Mouse (Mus musculus): Measurements from ENCODE around the gene Dnah8.

DNA sequence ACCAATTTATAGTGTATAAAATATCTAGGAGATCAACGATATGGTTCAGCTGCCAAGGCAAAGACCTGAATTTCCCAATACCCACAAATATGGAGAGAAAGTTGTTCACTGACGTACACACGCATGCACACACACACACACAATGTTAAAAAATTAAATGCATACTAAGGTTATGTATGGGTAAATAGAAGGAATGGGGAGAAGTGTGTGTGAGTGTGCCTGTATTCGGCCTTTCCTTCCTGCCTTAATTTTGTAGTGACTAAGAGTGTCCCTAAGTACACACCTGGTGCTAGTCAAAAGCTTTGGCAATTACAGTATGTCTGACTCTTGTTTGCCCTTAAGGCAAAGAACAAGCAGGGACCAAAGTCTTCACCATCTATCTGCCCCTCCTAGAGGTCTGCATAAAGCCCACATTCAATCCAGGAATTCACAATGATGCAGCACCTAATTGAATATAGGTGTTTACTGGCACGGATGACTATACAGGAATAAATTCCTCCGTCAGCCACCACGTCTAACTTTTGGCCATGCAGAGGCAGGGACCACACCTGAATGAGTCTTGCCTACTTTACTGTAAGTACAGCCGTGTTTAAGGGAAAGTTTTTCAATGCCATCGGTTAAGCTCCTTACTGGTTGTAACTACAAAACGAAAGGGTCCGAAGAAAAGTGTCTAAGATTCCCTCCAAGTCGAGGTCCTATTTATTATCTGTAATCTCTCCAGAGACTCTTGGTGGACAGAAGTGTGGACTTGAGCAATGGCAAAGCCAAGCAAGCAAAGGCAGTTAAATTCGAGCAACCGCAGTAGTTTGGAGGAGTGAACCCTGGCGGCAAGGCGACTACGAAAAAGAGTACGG lies 12.7 kb upstream of the Dnah8 start:
- TF ChIP-seq CTCF (IDR thresholded peaks at IDR 0.05; ENCODE audit: extremely low read depth, insufficient read length, insufficient replicate concordance, low read depth, low read length) (no peak), POLR2A (IDR thresholded peaks at IDR 0.05; ENCODE audit: low read depth, low read length) (no peak)
